Mouse (Mus musculus): ENCODE data around the gene Oxct1. TPM values are rescaled to one million over a fixed set of nuclear protein-coding genes. Genes with fewer than 3 reads are reported as not detected.

The Oxct1 gene
- polyA plus RNA-seq, 1 experiment from 2014 or later: 318 TPM

- ChIA-PET POLR2A (interaction anchor here (0.6 to 3.5 kb wide), 4 partner anchors 9 to 467 kb away, joined by 3 to 19 read pairs (median 4); partner anchors contain the start of gene AW549877), CTCF (interaction anchor here (0.6 to 4.6 kb wide), 3 partner anchors 34 to 274 kb away, joined by 3 to 32 read pairs (median 3); partner anchors contain the start of gene AW549877)
- in situ Hi-C loops (cut with MboI; ENCODE audit: low pct_unique_long_range_greater_than_20kb): no loop called here
- no peak for DNase-seq (ENCODE audit: low read depth, low spot score)
- TF ChIP-seq CTCF (IDR thresholded peaks at IDR 0.05): no peak
- ATAC-seq: peak; percentile 49
- no peaks in the 10 kb centered on the region for H3K27me3 ChIP-seq
These were observed 1.7 kb downstream of the Oxct1 start for GRCm38 (mm10) chr15:4027671-4028410.

GRCm38 (mm10) chr15:4028411-4028700, 2.2 kb downstream of the Oxct1 start:
- no peak for TF ChIP-seq CTCF (IDR thresholded peaks at IDR 0.05)
- ChIA-PET CTCF (interaction anchor here (0.6 to 1.2 kb wide), 3 partner anchors 13 to 274 kb away, joined by 3 read pairs; no protein-coding TSS in a partner anchor), POLR2A (interaction anchor here (1.2 to 3.5 kb wide), 2 partner anchors 8 to 33 kb away, joined by 3 to 19 read pairs; partner anchors contain the start of gene AW549877)
- H3K27me3 ChIP-seq: no peaks in the 10 kb centered on the region
- DNase-seq (ENCODE audit: low read depth, low spot score) (no peak), ATAC-seq (no peak)
- in situ Hi-C loops (cut with MboI; ENCODE audit: low pct_unique_long_range_greater_than_20kb): no loop called here

GRCm38 (mm10) chr15:4028960-4029359, 2.8 kb downstream of the Oxct1 start:
- ChIA-PET CTCF (interaction anchor here (0.6 to 1.2 kb wide), 2 partner anchors 14 to 273 kb away, joined by 3 read pairs; no protein-coding TSS in a partner anchor), POLR2A (no interaction called here)
- DNase-seq (ENCODE audit: low read depth, low spot score) (no peak), ATAC-seq (no peak)
- H3K27me3 ChIP-seq: no peaks in the 10 kb centered on the region
- in situ Hi-C loops (cut with MboI; ENCODE audit: low pct_unique_long_range_greater_than_20kb): no loop called here
- no peak for TF ChIP-seq CTCF (IDR thresholded peaks at IDR 0.05)

GRCm38 (mm10) chr15:4033168-4034004, 7.2 kb downstream of the Oxct1 start:
- in situ Hi-C loops (cut with MboI; ENCODE audit: low pct_unique_long_range_greater_than_20kb): loop anchor here (10.0 kb wide), 1 partner anchor 739 kb away; no protein-coding TSS in a partner anchor

GRCm38 (mm10) chr15:4042423-4042822, 16.2 kb downstream of the Oxct1 start:
- in situ Hi-C loops (cut with MboI; ENCODE audit: low pct_unique_long_range_greater_than_20kb): no loop called here
- DNase-seq (ENCODE audit: low read depth, low spot score) (no peak), ATAC-seq (no peak)
- CTCF ChIA-PET: interaction anchor here (1.4 to 2.7 kb wide), 3 partner anchors 11 to 55 kb away, joined by 4 to 11 read pairs (median 8); partner anchors contain the start of gene Oxct1
- no peak for TF ChIP-seq CTCF (IDR thresholded peaks at IDR 0.05)
- POLR2A ChIA-PET: interaction anchor here (0.8 kb wide), 1 partner anchor 15 kb away, joined by 3 read pairs; no protein-coding TSS in a partner anchor
- H3K27me3 ChIP-seq: no peaks in the 10 kb centered on the region

More at GRCm38 (mm10) chr15:4033168-4034004, 7.2 kb downstream of the Oxct1 start:
- ATAC-seq: no peak
- H3K27me3 ChIP-seq: no peaks in the 10 kb centered on the region
- POLR2A ChIA-PET: no interaction called here
- no peak for TF ChIP-seq CTCF (IDR thresholded peaks at IDR 0.05)
- DNase-seq (ENCODE audit: low read depth, low spot score): no peak
- CTCF ChIA-PET: interaction anchor here (1.3 kb wide), 1 partner anchor 753 kb away, joined by 3 read pairs; no protein-coding TSS in a partner anchor

- POLR2A ChIA-PET: interaction anchor here (0.8 kb wide), 1 partner anchor 16 kb away, joined by 3 read pairs; no protein-coding TSS in a partner anchor
These were observed 16.9 kb downstream of the Oxct1 start for GRCm38 (mm10) chr15:4043032-4043471.

GRCm38 (mm10) chr15:4056627-4057026, 30.4 kb downstream of the Oxct1 start:
- DNase-seq (ENCODE audit: low read depth, low spot score) (peak; percentile 35), ATAC-seq (no peak)
- in situ Hi-C loops (cut with MboI; ENCODE audit: low pct_unique_long_range_greater_than_20kb): loop anchor here (5.0 to 10.0 kb wide), 2 partner anchors 768 to 1051 kb away; partner anchors contain the start of gene Card6
- H3K27me3 ChIP-seq: no peaks in the 10 kb centered on the region
- ChIA-PET POLR2A (no interaction called here), CTCF (interaction anchor here (1.0 to 2.8 kb wide), 6 partner anchors 9 to 1051 kb away, joined by 3 to 11 read pairs (median 4); no protein-coding TSS in a partner anchor)
- peak; percentile 78 for TF ChIP-seq CTCF (IDR thresholded peaks at IDR 0.05)

More at GRCm38 (mm10) chr15:4043032-4043471, 16.9 kb downstream of the Oxct1 start:
- DNase-seq (ENCODE audit: low read depth, low spot score) (no peak), ATAC-seq (peak; percentile 44)
- in situ Hi-C loops (cut with MboI; ENCODE audit: low pct_unique_long_range_greater_than_20kb): no loop called here
- CTCF ChIA-PET: interaction anchor here (1.4 to 2.7 kb wide), 2 partner anchors 11 to 17 kb away, joined by 8 to 11 read pairs; partner anchors contain the start of gene Oxct1
- peak; percentile 66 for TF ChIP-seq CTCF (IDR thresholded peaks at IDR 0.05)
- no peaks in the 10 kb centered on the region for H3K27me3 ChIP-seq

- in situ Hi-C loops (cut with MboI; ENCODE audit: low pct_unique_long_range_greater_than_20kb): no loop called here
- no peaks in the 10 kb centered on the region for H3K27me3 ChIP-seq
- TF ChIP-seq CTCF (IDR thresholded peaks at IDR 0.05): no peak
- CTCF ChIA-PET: no interaction called here
- ATAC-seq (no peak), DNase-seq (ENCODE audit: low read depth, low spot score) (no peak)
- POLR2A ChIA-PET: no interaction called here
These were observed 37.4 kb downstream of the Oxct1 start for GRCm38 (mm10) chr15:4063574-4063973.

- in situ Hi-C loops (cut with MboI; ENCODE audit: low pct_unique_long_range_greater_than_20kb): no loop called here
- DNase-seq (ENCODE audit: low read depth, low spot score) (no peak), ATAC-seq (no peak)
- ChIA-PET CTCF (no interaction called here), POLR2A (no interaction called here)
- H3K27me3 ChIP-seq: no peaks in the 10 kb centered on the region
- TF ChIP-seq CTCF (IDR thresholded peaks at IDR 0.05): no peak
These were observed 37.8 kb downstream of the Oxct1 start for GRCm38 (mm10) chr15:4064013-4064412.

- ChIA-PET CTCF (no interaction called here), POLR2A (no interaction called here)
- in situ Hi-C loops (cut with MboI; ENCODE audit: low pct_unique_long_range_greater_than_20kb): no loop called here
- no peaks in the 10 kb centered on the region for H3K27me3 ChIP-seq
- ATAC-seq (no peak), DNase-seq (ENCODE audit: low read depth, low spot score) (no peak)
- no peak for TF ChIP-seq CTCF (IDR thresholded peaks at IDR 0.05)
These were observed 38.5 kb downstream of the Oxct1 start for GRCm38 (mm10) chr15:4064694-4065093.
